Mouse (Mus musculus) 3T3-L1 (cell line): Measurements from ENCODE around the gene Olfr1107.

Source experiments
- DNase-seq: peaks from one replicate; pipeline ENCODE4 v3.0.0-alpha.2; 2015; ENCODE audit warnings: low read depth, low spot score

The Olfr1107 gene

DNA sequence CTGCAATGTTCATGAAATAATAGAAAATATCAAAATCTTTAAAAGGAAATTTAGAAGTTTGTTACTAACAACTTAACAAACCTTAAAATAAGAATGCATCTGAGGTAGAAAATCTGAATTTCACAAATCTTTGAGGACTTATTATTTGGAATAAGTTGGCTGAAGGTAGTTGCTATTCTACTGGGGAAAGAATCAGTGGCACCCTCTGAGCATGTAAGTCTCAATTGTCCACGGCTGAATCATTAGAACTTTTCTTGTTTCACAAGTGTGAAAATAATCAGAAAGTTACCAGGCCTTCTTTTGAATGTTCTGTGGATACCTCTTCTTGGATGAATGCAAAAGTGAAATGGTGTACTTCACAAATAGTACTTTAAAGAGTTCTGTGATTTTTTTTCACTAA is at the start of gene Olfr1107:
Gene Olfr1107 (minus strand): TSS at position 101 of the 400 bp plus-strand sequence.
- no peak for DNase-seq

DNA sequence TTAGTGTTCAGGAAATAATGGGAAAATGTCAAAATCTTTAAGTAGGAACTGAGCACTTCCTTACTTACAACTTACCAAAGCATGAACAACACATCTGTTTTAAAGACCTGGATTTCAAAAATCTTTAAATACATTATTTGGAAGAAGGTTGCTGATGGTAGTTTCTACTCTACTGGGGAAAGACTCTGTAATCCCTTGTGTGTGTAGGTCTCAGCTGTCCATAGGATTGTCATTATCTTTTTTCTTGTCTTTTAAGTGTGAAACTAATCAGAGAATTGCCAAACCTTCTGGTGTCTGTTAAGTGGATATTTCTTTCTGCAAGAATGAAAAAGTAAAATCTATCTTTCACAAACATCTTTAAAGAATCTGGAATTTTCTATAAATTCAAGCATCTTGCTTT is 38.9 kb upstream of the Olfr1107 start, which contains the start of gene Olfr259:
Gene Olfr259 (minus strand): TSS at position 101 of the 400 bp plus-strand sequence.
- DNase-seq, result no peak

DNA sequence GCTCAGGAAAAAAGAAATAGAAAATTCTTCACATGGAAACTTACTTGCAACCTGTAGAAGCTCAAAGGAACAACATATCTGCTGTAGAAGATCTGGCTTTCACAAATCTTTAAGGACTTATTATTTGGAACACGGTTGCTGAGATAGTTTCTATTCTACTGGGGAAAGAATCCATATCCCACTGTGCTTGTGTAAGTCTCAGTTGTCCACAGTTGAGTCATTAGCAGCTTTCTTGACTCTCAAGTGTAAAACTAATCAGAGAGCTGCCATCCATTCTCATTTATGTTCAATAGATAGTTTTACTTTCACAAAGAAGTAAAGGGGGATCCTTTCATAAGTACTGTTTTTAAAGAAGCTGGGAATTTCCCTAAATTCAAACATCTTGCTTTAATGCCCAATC is 20.3 kb upstream of the Olfr1107 start, which contains the start of gene Olfr1109:
Gene Olfr1109 (minus strand): TSS at position 101 of the 400 bp plus-strand sequence.
- no peak for DNase-seq

DNA sequence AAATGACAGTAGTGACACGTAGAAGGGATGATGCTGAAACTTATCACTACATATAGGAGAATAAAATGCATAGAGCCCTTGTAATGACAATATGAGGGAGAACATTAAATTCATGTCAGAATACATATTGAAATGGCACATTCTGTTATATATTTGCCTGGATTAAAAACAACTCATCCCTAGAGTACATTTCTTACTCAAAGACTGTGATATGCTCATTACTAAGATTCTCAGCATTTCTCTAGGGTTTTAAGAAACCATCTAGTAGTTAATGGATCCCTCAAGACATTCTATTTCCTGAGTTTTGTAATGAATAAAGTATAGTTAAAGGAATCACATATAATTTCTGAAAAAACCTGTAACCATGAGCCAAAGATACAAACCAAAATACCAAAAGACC is 23.4 kb downstream of the Olfr1107 start, which contains the start of gene Olfr1106:
Gene Olfr1106 (minus strand): TSS at position 101 of the 400 bp plus-strand sequence.
- DNase-seq, result no peak

DNA sequence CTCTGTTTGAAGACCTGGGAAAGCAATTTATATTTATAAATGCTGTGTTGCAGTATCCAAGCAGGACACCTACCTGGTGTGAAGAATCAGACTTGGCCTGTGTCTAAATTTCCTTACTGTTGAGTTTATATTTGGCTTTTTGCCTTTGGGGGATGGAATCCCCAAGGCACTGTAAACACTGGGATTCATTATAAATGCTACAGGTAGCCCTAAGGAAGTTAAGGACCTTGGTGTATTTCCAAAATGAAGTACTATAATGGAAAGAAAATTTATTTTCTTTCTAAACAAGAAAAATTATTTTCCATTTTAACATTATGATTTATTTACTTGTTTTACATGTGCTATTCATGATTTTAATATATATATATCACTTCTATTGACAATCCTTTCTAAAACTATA is 39.2 kb downstream of the Olfr1107 start, which contains the start of gene Olfr1105:
Gene Olfr1105 (minus strand): TSS at position 101 of the 400 bp plus-strand sequence.
- DNase-seq, result no peak

DNA sequence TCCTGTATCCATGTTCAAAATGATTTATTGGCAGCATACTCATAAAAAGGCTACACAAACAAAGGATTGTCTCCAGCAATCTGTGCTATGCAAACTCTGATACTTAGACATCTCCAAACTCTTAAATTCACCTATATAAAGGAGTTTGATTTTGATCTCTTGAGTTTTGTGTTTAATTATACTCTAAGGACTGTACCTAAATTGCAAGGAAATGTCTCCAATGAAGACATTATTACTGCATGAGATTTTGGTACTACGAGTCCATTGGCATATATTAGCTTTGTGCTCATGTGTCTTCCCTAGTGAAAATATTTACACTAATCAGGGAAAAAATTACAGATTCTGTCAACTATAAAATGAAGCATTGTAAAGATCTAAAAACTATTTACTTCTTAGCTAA is 48.6 kb downstream of the Olfr1107 start, which contains the start of gene Olfr1104:
Gene Olfr1104 (minus strand): TSS at position 101 of the 400 bp plus-strand sequence.
- DNase-seq, result no peak
